Mouse (Mus musculus): ENCODE results near the gene Ptprt.

The Ptprt gene

DNA sequence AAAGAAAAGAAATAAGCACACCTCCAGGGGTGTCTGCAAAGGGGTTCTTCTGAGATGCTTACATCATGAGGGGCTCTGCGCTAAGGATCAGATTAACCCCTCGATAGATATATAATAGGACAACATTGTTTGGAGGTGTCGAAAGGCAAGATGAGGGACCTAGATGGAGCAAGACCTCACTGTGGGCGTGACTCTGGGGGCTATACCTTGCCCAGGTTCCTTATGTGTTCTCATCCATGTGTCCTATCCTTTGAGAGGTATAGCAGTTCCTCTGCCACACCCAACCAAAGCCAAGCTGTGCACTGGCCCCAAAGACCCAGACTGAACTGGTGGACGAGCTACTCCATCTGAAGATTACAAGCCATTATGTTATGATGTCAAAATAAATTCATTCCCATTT, 58.2 kb downstream of the Ptprt start:
- intact Hi-C loops (cut with DNase I): no loop called here

DNA sequence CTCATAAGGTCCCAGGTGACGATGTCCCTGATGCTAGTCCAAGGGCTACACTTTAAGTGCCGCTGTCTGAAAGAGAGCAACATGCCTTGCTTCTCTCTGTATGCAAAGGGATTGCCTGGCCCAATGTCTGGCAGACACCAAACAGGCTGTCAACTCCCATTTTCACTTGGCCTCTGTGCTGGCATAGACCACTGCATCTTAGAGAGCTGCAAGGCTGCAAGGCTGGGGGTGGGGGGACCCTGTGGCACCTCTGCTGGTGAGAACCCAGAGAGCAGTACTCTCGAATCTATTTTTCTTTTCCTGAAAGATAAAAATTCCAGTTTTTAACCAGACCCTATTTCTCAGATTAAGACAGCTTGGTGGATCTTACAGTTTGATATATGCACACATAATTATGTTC, 69.6 kb downstream of the Ptprt start:
- intact Hi-C loops (cut with DNase I): no loop called here

DNA sequence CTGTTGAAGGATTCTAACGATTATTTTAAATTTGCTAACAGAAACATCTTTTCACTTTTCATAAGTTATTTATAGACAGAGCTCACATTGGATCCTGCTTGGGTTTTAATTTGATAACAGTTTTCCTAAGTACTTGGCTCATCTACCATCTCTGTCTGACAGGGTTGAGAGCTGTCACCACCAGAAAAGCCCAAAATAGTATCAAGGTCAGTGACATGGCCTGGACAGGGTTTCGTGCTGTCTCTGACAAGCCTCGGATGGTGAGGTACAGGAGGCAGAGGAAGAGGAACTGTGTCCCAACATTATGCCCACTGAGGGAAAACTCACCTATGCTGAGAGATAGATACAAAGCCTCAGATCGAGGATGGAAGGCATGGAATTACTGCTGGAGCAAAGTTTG, 79.3 kb downstream of the Ptprt start:
- intact Hi-C loops (cut with DNase I): no loop called here

DNA sequence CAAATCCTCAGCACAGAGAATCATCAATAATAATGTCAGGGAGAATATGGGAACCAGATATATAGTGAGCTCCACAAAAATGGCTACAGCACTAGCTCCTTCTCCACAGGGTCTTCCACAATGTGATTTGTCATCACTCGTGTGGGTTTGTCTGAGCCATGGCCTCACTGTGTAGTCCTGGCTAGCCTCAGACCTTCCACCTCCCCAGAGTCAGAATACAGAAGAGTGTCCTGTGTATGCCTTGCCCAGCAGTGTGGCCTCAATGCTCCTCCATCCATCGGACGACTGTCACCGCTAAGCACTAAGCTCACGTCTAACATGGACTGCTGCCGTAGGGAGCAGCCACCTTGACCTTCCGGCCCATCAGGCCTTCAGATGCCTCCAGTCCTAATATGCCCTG, 83.1 kb downstream of the Ptprt start:
- intact Hi-C loops (cut with DNase I): no loop called here

DNA sequence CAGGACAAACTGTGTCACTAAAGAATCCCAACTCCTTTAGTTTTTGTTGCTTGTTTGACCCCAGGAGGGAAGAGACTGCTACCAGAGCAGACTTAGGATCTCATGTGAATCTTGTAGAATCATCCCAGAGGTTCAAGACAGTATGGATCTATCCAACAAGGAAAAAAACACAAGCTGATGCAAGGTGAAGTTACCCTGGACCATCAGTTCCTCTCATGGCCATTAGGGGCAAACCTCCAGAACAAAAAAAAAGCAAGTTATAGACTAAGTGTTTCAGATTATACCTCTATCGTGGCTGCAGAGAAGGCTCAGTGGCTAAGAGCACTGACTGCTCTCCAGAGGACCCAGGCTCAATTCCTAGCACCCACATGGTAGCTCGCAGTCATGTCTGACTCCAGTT, 88.1 kb downstream of the Ptprt start:
- intact Hi-C loops (cut with DNase I): no loop called here

DNA sequence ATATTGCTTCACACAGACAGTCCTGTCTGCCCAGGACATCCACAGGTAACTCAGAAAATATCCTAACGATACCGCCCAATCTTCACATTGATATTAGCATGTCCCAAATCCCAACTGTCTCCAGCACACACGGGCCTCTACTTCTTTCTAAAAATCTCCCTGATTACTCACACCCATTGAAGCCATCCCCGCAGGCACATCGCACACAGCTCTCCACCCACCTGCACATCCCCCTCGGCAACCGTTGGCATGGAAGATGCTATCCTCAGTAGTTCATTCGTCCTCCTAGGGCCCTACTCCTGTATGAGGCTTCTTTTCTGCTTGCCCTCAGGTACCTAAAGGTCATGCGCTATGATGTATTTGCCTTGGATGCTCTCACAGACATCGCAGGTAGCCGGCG, 89.9 kb downstream of the Ptprt start:
- intact Hi-C loops (cut with DNase I): no loop called here

DNA sequence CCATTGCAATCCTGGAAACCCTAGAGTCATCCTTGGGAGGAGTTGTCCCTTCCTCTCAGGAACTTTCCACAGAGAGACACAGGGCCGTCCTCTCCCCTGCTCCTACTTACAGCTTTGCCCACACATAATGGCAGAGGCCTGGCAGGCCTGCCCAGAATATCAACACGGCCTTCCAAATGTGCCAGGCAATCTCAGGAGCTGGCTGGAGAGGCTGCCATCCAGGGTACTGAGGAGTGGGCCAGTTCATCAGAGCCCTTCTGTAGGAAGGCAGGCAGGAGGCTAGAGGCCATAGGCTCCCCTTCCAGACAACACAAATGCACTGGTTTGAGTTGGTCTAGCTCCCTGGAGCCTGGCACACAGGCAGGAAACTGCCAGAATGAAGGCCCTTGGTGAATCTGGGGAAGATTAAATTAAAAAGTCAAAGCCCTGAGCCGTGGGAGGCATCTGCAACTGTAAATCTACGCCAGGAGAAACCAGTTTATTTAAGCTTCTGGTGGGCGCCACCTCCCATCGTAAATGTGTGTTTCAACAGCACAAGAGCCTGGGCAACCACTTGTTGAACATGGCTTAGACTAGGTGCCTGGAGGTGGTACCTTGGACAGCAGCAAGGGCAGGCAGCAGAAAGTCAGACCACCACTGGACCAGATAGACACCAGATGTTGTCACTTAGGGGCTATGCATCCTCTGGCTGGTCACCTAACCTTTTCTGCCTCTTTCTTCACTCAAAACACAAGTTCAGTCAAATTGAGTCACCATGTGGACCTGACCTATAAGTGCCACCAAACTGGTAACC, 92.4 kb downstream of the Ptprt start:
- intact Hi-C loops (cut with DNase I): no loop called here

DNA sequence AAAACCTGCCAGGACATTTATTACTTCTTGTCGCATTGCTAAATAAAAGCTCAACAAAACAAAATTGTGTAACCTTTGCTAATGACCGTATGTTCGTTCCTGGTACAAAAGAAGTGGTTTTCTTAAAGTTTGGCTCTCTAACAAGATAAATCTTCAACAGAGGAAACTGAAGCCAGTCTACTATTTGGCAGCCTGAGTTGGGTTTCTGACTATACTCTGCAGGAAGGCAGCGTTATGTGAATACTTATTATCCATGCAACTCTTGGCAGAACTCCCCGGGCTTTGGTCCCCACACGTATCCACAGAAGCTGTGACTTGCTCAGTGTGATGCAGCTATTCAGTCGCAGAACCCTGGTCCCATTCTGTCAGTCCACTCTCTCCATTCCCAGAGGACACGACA, 112.6 kb downstream of the Ptprt start:
- intact Hi-C loops (cut with DNase I): no loop called here

DNA sequence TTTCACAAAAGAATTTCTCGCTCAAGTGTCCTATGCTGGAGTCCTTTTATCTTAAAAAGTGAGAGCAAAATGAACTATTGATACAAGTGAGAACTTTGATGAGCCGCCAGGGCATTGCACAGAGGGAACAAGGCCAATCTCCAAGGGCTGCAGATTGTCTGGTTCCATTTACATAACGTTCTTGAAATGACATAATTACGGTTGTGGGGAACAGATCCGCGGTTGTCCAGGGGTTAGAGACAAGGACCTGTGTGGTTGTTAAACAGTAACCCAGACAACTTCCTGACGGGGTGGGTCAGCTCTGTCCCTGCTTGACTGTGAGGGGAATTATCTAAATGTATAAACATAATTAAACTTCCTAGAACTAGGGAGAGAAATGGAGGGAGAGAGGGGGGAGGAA, 129.3 kb downstream of the Ptprt start:
- intact Hi-C loops (cut with DNase I): no loop called here

DNA sequence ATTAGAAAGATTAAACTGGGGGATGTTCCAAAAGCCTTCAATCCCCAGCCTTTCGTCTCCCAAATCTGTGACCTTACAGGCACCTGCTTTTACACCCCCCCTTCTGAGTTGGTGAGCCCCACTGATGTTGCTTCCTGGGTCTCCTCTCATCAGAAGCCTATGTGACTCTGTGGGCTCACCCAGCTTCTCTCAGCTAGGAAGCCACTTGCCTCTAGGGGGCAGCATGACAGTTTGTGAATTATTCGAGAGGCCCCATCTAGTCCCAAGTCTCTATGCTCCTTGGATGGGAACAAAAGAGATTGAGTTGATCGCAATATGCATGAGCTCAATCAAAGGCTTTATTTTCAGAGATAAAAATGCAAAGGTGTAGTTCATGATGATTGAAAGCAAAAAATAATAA, 132.0 kb downstream of the Ptprt start:
- intact Hi-C loops (cut with DNase I): no loop called here

DNA sequence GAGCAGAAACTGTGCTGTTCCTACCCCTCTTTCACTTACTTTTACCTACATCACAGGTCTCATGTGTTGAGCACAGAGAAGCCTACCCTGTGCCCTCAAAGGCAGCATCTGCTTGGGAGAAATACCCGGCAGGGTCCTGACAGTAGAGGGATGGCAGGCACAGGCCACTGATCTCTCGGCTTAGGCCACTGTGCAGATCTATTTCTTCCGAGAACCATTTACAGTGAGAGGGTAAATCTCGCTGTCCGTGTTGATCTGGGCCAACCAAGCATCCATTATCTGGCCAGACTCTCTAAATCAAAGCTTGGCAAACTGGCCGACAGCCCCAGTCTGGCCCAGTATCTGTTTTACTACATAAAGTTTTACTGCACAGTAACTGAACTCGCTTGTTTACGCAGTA, 145.0 kb downstream of the Ptprt start:
- intact Hi-C loops (cut with DNase I): no loop called here

DNA sequence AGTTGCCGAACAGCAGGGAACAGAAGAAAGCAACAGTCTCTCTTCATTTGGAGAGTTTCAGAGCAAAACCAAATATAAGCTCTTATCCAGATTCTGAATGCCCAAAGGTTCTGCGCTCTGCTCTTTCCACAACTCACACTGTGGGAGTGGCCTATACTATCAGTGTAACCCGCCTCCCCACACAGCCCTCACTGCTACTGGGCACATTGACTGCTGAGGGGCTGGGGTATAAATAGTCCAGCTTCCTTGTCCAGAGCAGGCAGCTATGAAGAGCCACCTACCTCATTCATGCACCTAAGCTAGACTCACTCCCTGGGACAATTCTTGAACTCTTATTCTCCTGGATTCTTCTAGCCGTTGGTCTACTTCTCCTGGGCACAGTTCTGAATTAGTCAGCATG, 147.9 kb downstream of the Ptprt start:
- intact Hi-C loops (cut with DNase I): no loop called here

DNA sequence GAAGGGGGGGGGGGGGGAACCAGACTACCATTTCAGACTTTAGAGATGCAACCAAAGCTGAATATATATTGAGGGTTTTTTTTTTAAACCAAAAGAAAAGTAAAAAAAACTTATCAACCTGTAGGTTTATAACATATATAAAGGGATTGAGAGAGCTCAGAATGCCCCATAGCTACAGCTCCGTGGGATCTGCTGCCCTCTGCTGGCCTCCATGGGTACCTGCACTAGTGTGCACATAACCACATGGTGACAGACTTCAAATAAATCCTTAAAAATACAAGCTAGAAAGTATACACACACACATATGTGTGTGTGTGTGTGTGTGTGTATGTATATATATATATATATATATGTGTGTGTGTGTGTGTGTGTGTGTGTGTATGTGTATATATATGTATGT, 148.9 kb downstream of the Ptprt start:
- intact Hi-C loops (cut with DNase I): no loop called here

DNA sequence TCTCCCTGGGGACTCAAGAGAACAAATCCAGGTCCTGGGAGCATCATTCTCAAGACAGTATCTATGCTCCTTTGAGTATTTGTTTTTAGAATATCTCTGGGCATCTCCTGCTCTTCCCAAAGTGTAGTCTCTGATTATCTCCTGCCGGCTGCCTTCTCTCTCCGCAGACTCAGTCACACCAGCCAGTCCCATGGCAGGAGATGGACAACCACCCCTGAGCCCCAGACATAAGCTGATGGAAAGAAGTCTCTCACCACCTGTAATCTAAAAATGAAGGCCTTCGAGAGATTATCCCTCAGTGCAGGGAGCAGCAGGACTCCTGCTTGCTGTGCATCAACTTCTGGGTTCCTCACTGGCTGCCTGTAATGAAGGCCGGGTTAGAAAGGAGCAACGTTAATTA, 151.9 kb downstream of the Ptprt start:
- intact Hi-C loops (cut with DNase I): no loop called here

DNA sequence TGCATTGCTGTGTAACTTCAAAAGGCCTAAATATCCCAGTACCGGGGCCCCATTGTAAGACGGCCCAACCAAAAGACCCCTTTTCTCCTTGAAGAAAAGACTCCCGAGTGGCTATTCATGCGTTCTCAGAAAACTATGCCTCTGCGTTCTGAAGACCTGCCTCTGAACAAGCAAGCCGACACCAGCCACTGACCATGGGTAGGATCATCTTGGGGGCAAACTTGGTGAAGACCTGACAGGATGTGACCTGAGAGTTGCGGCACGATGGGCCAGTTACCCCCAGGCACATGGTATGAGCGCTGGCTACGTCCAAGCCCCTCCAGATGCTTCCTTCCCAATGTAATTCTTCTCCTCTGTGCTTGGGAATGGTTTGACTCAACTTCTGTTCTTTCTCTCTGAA, 153.3 kb downstream of the Ptprt start:
- intact Hi-C loops (cut with DNase I): no loop called here

DNA sequence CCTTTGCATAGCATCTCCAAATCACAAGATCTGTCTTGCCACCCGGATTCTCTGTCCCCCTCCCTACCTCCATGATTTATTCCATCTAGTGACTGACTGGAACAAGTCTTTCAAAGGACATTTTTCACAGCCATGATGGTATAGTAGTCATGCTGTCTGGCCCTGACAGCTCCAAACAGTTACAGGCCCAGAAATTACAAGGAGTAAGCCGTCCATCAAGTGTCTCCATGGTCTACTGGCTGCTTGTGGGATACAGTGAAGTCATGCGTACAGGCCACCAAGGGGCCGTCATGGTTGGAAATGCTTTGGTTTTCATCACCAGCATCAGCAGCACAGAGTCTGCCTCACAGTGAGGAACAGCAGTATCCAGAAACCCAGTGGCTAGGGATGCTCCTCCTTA, 156.1 kb downstream of the Ptprt start:
- intact Hi-C loops (cut with DNase I): no loop called here

DNA sequence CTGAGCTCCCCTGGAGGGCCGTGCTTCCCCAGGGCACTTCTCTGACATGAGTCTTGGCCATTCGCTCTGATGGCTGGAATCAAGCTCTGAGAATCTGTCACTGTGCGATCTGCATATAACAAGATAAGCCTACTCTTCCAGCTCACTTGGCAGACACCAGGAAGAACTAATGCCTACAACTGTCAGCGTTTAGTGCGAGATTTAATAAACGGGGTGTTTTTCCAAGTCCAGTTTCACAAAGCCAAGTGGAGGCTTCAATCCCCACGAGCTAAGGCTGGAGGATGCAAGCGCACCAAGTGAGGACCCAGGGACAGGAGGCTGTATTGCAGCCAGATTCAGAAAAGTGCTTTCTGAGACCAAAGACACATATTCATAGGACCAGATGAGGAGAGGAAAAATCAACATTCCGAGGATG, 161.4 kb downstream of the Ptprt start:
- intact Hi-C loops (cut with DNase I): no loop called here

DNA sequence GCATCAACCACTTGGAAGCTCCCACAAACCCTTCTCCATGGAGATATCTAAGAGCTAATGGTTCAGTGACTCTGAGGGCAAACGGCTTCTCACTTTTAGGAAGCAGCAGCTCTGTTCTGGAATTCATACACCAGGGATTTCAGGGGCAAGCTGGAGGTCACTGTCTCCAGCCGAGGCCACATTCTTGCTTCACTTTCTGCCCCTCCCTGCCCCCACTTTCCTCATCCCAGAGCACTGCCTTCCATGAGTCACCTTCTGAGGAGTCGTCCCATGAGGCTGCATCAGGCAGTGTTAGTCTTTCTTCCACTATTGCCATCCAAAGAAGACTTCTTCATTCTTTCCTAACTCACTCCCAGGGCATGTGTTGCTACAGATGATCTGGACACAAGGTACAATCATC, 162.8 kb downstream of the Ptprt start:
- intact Hi-C loops (cut with DNase I): no loop called here

DNA sequence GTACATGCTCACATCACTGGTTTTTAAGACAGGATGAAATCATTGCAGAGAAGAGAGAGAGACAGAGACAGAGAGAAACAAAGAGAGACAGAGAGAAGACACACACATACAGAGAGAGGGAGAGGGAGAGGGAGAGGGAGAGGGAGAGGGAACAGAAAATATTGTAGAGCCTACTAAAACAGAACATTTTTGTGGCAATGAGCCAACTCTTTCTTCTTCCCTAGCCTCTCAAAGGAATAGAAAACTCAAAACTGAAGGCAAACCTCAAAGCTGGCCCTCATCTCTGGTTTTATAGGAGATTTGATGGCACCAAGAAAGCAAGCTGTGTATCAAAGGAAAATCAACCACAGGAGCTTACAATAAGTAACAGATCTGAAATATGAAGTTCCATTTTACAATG, 176.9 kb downstream of the Ptprt start:
- intact Hi-C loops (cut with DNase I): no loop called here

DNA sequence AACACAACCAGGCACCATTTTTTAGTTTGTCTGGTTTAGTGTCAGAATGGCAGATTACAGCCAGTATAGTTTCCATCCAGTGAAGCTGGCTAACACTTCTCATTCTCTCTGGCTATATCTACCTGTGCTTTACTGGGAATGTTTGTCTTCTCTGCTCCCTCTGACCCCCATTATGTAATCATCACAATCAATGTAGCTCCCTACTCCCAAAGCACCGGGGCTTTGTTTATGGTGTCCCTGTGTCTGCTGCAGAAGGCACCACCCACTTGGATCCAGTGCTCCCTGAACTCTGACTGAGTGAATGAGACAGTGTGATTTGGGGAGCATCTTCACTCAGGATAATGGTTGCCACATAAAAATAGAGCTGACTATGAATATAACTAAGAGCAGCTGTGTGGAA, 217.8 kb downstream of the Ptprt start:
- intact Hi-C loops (cut with DNase I): no loop called here

DNA sequence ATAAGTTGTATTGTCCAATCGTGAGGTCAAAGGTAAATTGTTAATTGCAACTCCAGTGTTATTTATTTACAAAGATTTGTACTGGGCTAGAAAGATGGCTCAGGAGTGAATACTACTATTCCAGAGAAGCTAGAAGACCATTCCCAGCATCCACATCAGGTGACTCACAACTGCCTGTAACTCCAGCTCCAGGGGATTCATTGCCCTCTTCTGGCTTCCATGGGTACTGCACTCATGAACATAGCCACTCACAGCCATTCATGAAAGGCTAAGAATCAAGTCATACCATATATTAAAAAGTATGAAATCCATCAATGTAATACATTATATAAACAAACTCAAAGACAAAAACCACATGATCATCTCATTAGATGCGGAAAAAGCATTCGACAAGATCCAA, 224.3 kb downstream of the Ptprt start:
- intact Hi-C loops (cut with DNase I): no loop called here

DNA sequence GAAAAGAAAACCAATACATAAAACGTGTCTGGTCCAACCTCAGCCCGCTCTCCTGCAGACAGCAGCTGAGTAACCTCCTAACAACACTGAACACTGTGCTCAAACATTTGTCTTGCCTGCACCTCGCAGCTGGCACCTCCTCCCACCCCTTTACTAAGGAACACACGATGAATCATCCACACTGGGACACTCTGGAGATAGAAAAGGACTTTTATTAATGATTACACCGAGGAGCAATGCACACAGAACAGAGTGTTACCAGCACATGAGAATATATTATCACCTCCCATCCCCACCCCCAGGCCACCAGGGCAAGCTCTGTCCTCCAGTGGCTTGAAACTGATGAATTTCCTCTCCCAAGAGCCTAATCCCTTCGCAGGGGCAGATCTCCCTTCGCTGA, 230.8 kb downstream of the Ptprt start:
- intact Hi-C loops (cut with DNase I): no loop called here

DNA sequence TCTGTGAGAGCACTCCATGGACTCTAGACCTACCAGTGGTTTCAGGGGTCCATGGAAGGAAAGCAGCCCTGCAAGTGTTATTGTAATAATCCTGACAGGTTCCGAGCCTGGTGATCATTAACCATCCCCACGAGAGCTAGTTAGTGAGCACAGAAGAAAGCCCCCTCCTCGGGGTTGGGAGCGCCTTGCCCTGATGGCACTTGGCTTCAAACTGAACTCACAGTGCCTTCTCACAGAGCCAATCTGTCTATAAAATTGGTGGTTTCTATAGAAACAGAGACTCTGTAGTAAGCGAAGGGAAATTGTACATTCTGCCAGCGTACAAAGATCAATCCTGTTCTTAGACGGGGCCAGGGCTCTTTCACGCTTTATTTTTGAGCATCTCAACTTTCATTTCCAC, 234.8 kb downstream of the Ptprt start:
- intact Hi-C loops (cut with DNase I): no loop called here

DNA sequence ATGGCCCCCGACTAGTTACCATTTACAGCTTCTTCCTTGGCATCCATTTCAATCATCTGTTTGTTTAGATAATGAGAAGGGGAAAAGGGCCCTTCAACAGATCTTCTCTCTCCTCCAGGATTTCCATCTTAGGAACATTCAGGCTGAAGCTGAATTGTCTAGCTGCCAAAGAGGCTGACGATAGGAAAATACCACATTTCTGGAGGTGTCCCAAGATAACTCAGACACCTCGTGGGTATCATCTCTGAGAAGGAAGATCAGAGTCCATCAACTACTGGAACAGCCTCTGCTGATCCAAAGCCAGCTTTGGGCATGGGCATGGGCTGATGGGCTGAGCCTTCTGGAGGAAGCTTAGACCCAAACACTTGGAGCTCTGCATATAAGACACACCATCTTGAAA, 242.8 kb downstream of the Ptprt start:
- intact Hi-C loops (cut with DNase I): no loop called here

All from adrenal gland (tissue).